Mouse (Mus musculus) megakaryocyte, embryonic 14.5 days (primary cell): ENCODE data around the gene Map3k7cl.

Experiments used
- FLI1 ChIP-seq: IDR thresholded peaks from 2 replicates; pipeline ENCODE4 v1.6.1; 2012; ENCODE audit warnings: low read length, inconsistent platforms, mixed read lengths
- GATA1 ChIP-seq: IDR thresholded peaks from 3 replicates; pipeline ENCODE4 v1.6.1; 2012; ENCODE audit warnings: mixed read lengths, low read length, inconsistent platforms, borderline replicate concordance

DNA sequence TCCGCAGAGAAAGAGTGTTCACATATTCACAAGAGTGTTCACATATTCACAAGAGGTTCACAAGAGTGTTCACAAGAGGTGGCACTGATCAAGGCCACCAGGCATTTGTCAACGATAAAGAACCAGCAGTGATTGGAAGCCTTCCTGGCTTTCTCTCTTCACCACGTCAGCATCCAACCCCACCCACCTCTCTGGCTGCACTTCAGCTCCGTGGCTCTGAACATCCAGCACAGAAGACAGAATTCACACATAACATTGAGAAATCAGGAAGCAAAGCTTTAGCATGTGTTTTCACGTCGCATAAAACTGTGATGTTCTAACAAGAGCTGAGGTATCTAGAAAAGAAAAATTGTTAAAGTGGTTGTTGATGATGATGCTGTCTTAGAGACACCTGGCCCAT is 10.4 kb downstream of the Map3k7cl start:
- TF ChIP-seq GATA1 (no peak), FLI1 (no peak)
